Mouse (Mus musculus) heart, embryonic 12.5 days (tissue): Measurements from ENCODE around the gene Fdx1l. TPM values are rescaled to one million over a fixed set of nuclear protein-coding genes. Genes with fewer than 3 reads are reported as not detected.

Source experiments
- ATAC-seq: fragments of 200-750 bp; cut with Nextera tagmentation; 2 replicates; pipeline ENCODE4 v1.8.0; 2017; ENCODE audit warnings: moderate TSS enrichment, moderate library complexity; ENCODE audit not compliant: insufficient number of reproducible peaks, low FRiP score
- H3K27ac ChIP-seq: fragments of 300-500 bp; sonication (generic); 2 replicates; pipeline ENCODE4 v1.5.1; 2016; ENCODE audit warnings: mild to moderate bottlenecking, moderate library complexity; ENCODE audit not compliant: poor library complexity, severe bottlenecking
- H3K27me3 ChIP-seq: fragments of 300-500 bp; sonication (generic); replicated peaks from 2 replicates; pipeline ENCODE4 v1.6.1; 2016; ENCODE audit warnings: mild to moderate bottlenecking, moderate library complexity
- H3K36me3 ChIP-seq: fragments of 300-500 bp; sonication (generic); 2 replicates; pipeline ENCODE4 v1.6.1; 2016; ENCODE audit warnings: mild to moderate bottlenecking, moderate library complexity
- H3K4me1 ChIP-seq: fragments of 300-500 bp; sonication (generic); replicated peaks from 2 replicates; pipeline ENCODE4 v1.6.1; 2016; ENCODE audit warnings: mild to moderate bottlenecking
- H3K4me2 ChIP-seq: fragments of 300-500 bp; sonication (generic); 2 replicates; pipeline ENCODE4 v1.6.1; 2016; ENCODE audit warnings: mild to moderate bottlenecking, moderate library complexity
- H3K4me3 ChIP-seq: fragments of 300-500 bp; sonication (generic); 2 replicates; pipeline ENCODE4 v1.5.1; 2016; ENCODE audit warnings: mild to moderate bottlenecking
- H3K9ac ChIP-seq: fragments of 300-500 bp; sonication (generic); 2 replicates; pipeline ENCODE4 v1.6.1; 2016; ENCODE audit warnings: mild to moderate bottlenecking, moderate library complexity
- H3K9me3 ChIP-seq: fragments of 300-500 bp; sonication (generic); replicated peaks from 2 replicates; pipeline ENCODE4 v1.6.1; 2016; ENCODE audit warnings: mild to moderate bottlenecking, moderate library complexity
- WGBS: fragments of 180-500 bp; shearing (Covaris S2); methylation state at CpG from one replicate; pipeline ENCODE4 v1.1.7; 2016; 5-methylcytosine and 5-hydroxymethylcytosine counted together
- polyA plus RNA-seq: library from polyadenylated mRNA; unstranded; fragments of >200 nt; fragmentation: Nextera tagmentation; extraction: Ambion mirVana; gene quantifications from 2 replicates; pipeline ENCODE4 v1.2.1, GENCODE M21; 2016

Fdx1l gene
- polyA plus RNA-seq, 1 experiment from 2014 or later, result 47.7 TPM

- Histone ChIP-seq H3K9ac (no peak overlapping the region), H3K4me1 (peaks cover 54% of the 10 kb centered on the region), H3K9me3 (peaks cover 7% of the 10 kb centered on the region; the same call in 1 of the 2 replicates), H3K36me3 (no peaks in the 10 kb centered on the region), H3K4me2 (peak overlapping the region; percentile 73; the same call in 1 of the 2 replicates), H3K4me3 (peak overlapping the region; percentile 39; the same call in 1 of the 2 replicates), H3K27ac (no peak overlapping the region), H3K27me3 (peaks cover 95% of the 10 kb centered on the region)
- ATAC-seq, result no peak
- WGBS, result 11% methylated on average over 20 of the region's 20 CpGs
Observed at GRCm38 (mm10) chr9:21036161-21036560, 37.3 kb downstream of the Fdx1l start.

- Histone ChIP-seq H3K4me1 (peaks cover 59% of the 10 kb centered on the region), H3K4me3 (no peak overlapping the region), H3K27me3 (peaks cover 90% of the 10 kb centered on the region), H3K9ac (no peak overlapping the region), H3K36me3 (no peaks in the 10 kb centered on the region), H3K27ac (no peak overlapping the region), H3K4me2 (no peak overlapping the region), H3K9me3 (peaks cover 7% of the 10 kb centered on the region; the same call in 1 of the 2 replicates)
- ATAC-seq, result no peak
- 22% methylated on average over 9 of the region's 9 CpGs for WGBS
Observed at GRCm38 (mm10) chr9:21035586-21035985, 37.8 kb downstream of the Fdx1l start.

GRCm38 (mm10) chr9:21034481-21035085, 38.8 kb downstream of the Fdx1l start:
- peaks cover 69% of the 10 kb centered on the region for H3K4me1 ChIP-seq
- H3K27ac ChIP-seq, result no peak overlapping the region
- no peak overlapping the region for H3K9ac ChIP-seq
- ATAC-seq, result no peak
- no peak overlapping the region for H3K4me2 ChIP-seq
- WGBS, result 5% methylated on average over 17 of the region's 17 CpGs
- H3K9me3 ChIP-seq, result peaks cover 6% of the 10 kb centered on the region; the same call in 1 of the 2 replicates
- peaks cover 88% of the 10 kb centered on the region for H3K27me3 ChIP-seq
- no peak overlapping the region for H3K4me3 ChIP-seq
- no peaks in the 10 kb centered on the region for H3K36me3 ChIP-seq

- peaks cover 84% of the 10 kb centered on the region for H3K27me3 ChIP-seq
- peak overlapping the region; percentile 55 for H3K4me3 ChIP-seq
- H3K4me2 ChIP-seq, result peak overlapping the region; percentile 94
- under 1% methylated on average over 33 of the region's 34 CpGs for WGBS
- no peaks in the 10 kb centered on the region for H3K36me3 ChIP-seq
- H3K4me1 ChIP-seq, result peaks cover 76% of the 10 kb centered on the region
- H3K27ac ChIP-seq, result no peak overlapping the region
- ATAC-seq, result peak; percentile 64
- peak overlapping the region; percentile 22; the same call in 1 of the 2 replicates for H3K9ac ChIP-seq
- no peaks in the 10 kb centered on the region for H3K9me3 ChIP-seq
Observed at GRCm38 (mm10) chr9:21033136-21033535, 40.3 kb downstream of the Fdx1l start.

- H3K9me3 ChIP-seq, result no peaks in the 10 kb centered on the region
- WGBS, result 5% methylated on average over 7 of the region's 7 CpGs
- H3K27ac ChIP-seq, result no peak overlapping the region
- peaks cover 84% of the 10 kb centered on the region for H3K27me3 ChIP-seq
- H3K4me3 ChIP-seq, result peak overlapping the region; percentile 55
- H3K4me2 ChIP-seq, result peak overlapping the region; percentile 94
- H3K4me1 ChIP-seq, result peaks cover 71% of the 10 kb centered on the region
- no peak for ATAC-seq
- no peaks in the 10 kb centered on the region for H3K36me3 ChIP-seq
- no peak overlapping the region for H3K9ac ChIP-seq
Observed at GRCm38 (mm10) chr9:21032491-21032890, 40.9 kb downstream of the Fdx1l start.

- H3K27me3 ChIP-seq, result peaks cover 84% of the 10 kb centered on the region
- H3K27ac ChIP-seq, result no peak within 1 kb of the TSS
- no peaks in the 10 kb centered on the region for H3K36me3 ChIP-seq
- peak within 1 kb of the TSS; percentile 55 for H3K4me3 ChIP-seq
- H3K4me2 ChIP-seq, result peak within 1 kb of the TSS; percentile 94
- WGBS, result 1% methylated on average over 35 of the region's 35 CpGs
- H3K9ac ChIP-seq, result peak within 1 kb of the TSS; percentile 57
- ATAC-seq, result no peak
- no peaks in the 10 kb centered on the region for H3K9me3 ChIP-seq
- peaks cover 66% of the 10 kb centered on the region for H3K4me1 ChIP-seq
Observed at GRCm38 (mm10) chr9:21031896-21032351, 41.5 kb downstream of the Fdx1l start, which contains the start of gene Icam5. Gene Icam5, plus strand, starts transcription at chr9:21032073.

GRCm38 (mm10) chr9:21031251-21031895, 42.0 kb downstream of the Fdx1l start:
- Histone ChIP-seq H3K9me3 (no peaks in the 10 kb centered on the region), H3K36me3 (no peaks in the 10 kb centered on the region), H3K4me2 (peak overlapping the region; percentile 94), H3K27me3 (peaks cover 84% of the 10 kb centered on the region), H3K4me1 (peaks cover 62% of the 10 kb centered on the region), H3K4me3 (peak overlapping the region; percentile 55), H3K9ac (peak overlapping the region; percentile 57), H3K27ac (no peak overlapping the region)
- under 1% methylated on average over 34 of the region's 36 CpGs for WGBS
- ATAC-seq, result peak; percentile 10; the same call in 1 of the 2 replicates

GRCm38 (mm10) chr9:21030781-21031250, 42.6 kb downstream of the Fdx1l start:
- Histone ChIP-seq H3K4me1 (peaks cover 59% of the 10 kb centered on the region), H3K4me2 (peak overlapping the region; percentile 94), H3K4me3 (peak overlapping the region; percentile 55), H3K9me3 (no peaks in the 10 kb centered on the region), H3K9ac (peak overlapping the region; percentile 57), H3K27ac (no peak overlapping the region), H3K36me3 (no peaks in the 10 kb centered on the region), H3K27me3 (peaks cover 84% of the 10 kb centered on the region)
- 0% methylated on average over 13 of the region's 13 CpGs for WGBS
- peak; percentile 69 for ATAC-seq

- H3K27me3 ChIP-seq, result peaks cover 82% of the 10 kb centered on the region
- H3K4me3 ChIP-seq, result peak overlapping the region; percentile 55
- H3K9ac ChIP-seq, result peak overlapping the region; percentile 59
- 15% methylated on average over 22 of the region's 22 CpGs for WGBS
- no peaks in the 10 kb centered on the region for H3K9me3 ChIP-seq
- ATAC-seq, result no peak
- peaks cover 55% of the 10 kb centered on the region for H3K4me1 ChIP-seq
- no peak overlapping the region for H3K27ac ChIP-seq
- peak overlapping the region; percentile 94 for H3K4me2 ChIP-seq
- no peaks in the 10 kb centered on the region for H3K36me3 ChIP-seq
Observed at GRCm38 (mm10) chr9:21030055-21030600, 43.3 kb downstream of the Fdx1l start.

- Histone ChIP-seq H3K27me3 (peaks cover 76% of the 10 kb centered on the region), H3K4me1 (peaks cover 50% of the 10 kb centered on the region)
Observed at GRCm38 (mm10) chr9:21029291-21030054, 43.9 kb downstream of the Fdx1l start, which contains the start of gene Icam4. Gene Icam4, plus strand, starts transcription at chr9:21029373.

More at GRCm38 (mm10) chr9:21029291-21030054, 43.9 kb downstream of the Fdx1l start, which contains the start of gene Icam4:
- Histone ChIP-seq H3K9ac (peak within 1 kb of the TSS; percentile 59), H3K4me3 (peak within 1 kb of the TSS; percentile 55), H3K36me3 (no peaks in the 10 kb centered on the region), H3K27ac (peak within 1 kb of the TSS; percentile 7; the same call in 1 of the 2 replicates), H3K4me2 (peak within 1 kb of the TSS; percentile 94), H3K9me3 (no peaks in the 10 kb centered on the region)
- peak; percentile 77 for ATAC-seq
- WGBS, result 1% methylated on average over 37 of the region's 37 CpGs
